Mouse (Mus musculus) lung, embryonic 14.5 days (tissue): ENCODE results near the gene Cwf19l1. TPM values are rescaled to one million over a fixed set of nuclear protein-coding genes. Genes with fewer than 3 reads are reported as not detected.
"Not testable (repeated sequence)": the region's sequence is repeated elsewhere in the genome, so short reads cannot be mapped to it uniquely, and the experiment has no call there.

Source experiments
- ATAC-seq: fragments of 200-750 bp; cut with Nextera tagmentation; 2 replicates; pipeline ENCODE4 v1.8.0; 2017; ENCODE audit warnings: mild to moderate bottlenecking, moderate TSS enrichment, moderate library complexity; ENCODE audit not compliant: insufficient read depth
- DNase-seq: peaks from one replicate; pipeline ENCODE4 v3.0.0-alpha.2; 2015
- H3K27ac ChIP-seq: fragments of 300-500 bp; sonication (generic); 2 replicates; pipeline ENCODE4 v1.5.1; 2014; ENCODE audit warnings: low read depth, mild to moderate bottlenecking, moderate library complexity
- H3K27me3 ChIP-seq: fragments of 300-500 bp; sonication (generic); 2 replicates; pipeline ENCODE4 v1.6.1; 2014; ENCODE audit warnings: low read length, control low read depth; ENCODE audit not compliant: insufficient read depth
- H3K36me3 ChIP-seq: fragments of 300-500 bp; sonication (generic); 2 replicates; pipeline ENCODE4 v1.6.1; 2014; ENCODE audit warnings: control low read depth; ENCODE audit not compliant: insufficient read depth
- H3K4me1 ChIP-seq: fragments of 300-500 bp; sonication (generic); 2 replicates; pipeline ENCODE4 v1.6.1; 2014; ENCODE audit warnings: antibody characterized with exemption, control low read depth; ENCODE audit not compliant: insufficient read depth
- H3K4me2 ChIP-seq: fragments of 300-500 bp; sonication (generic); 2 replicates; pipeline ENCODE4 v1.6.1; 2014; ENCODE audit warnings: mild to moderate bottlenecking
- H3K4me3 ChIP-seq: fragments of 300-500 bp; sonication (generic); 2 replicates; pipeline ENCODE4 v1.5.1; 2014; ENCODE audit warnings: low read depth, low read length
- H3K9ac ChIP-seq: fragments of 300-500 bp; sonication (generic); 2 replicates; pipeline ENCODE4 v1.6.1; 2014
- H3K9me3 ChIP-seq: fragments of 300-500 bp; sonication (generic); 2 replicates; pipeline ENCODE4 v1.6.1; 2016; ENCODE audit warnings: low read depth, low read length, control low read depth
- CTCF ChIP-seq: IDR thresholded peaks from 2 replicates; pipeline ENCODE4 v1.5.1; 2016; ENCODE audit warnings: antibody characterized with exemption, low read depth
- WGBS: fragments of 180-500 bp; shearing (Covaris S2); extraction: QIAGEN DNeasy Blood & Tissue Kit; methylation state at CpG from one replicate; pipeline ENCODE4 v1.1.7; 2014; 5-methylcytosine and 5-hydroxymethylcytosine counted together
- polyA plus RNA-seq: library from polyadenylated mRNA; unstranded; fragments of >200 nt; fragmentation: Nextera tagmentation; extraction: Ambion mirVana; gene quantifications from 2 replicates; pipeline ENCODE4 v1.2.1, GENCODE M21; 2014

Cwf19l1 gene
- polyA plus RNA-seq, 1 experiment from 2014 or later = 36.3 TPM

- Histone ChIP-seq H3K36me3 (peaks cover 38% of the 10 kb centered on the region), H3K27me3 (no peaks in the 10 kb centered on the region), H3K9ac (no peak overlapping the region), H3K9me3 (no peaks in the 10 kb centered on the region), H3K4me3 (no peak overlapping the region), H3K4me2 (no peak overlapping the region), H3K4me1 (peaks cover 4% of the 10 kb centered on the region; the same call in 1 of the 2 replicates), H3K27ac (no peak overlapping the region)
- no peak for DNase-seq
- no peak for ATAC-seq
- TF ChIP-seq CTCF = no peak
- 86% methylated on average over 9 of the region's 9 CpGs for WGBS
Observed at GRCm38 (mm10) chr19:44144366-44144765, 8.7 kb upstream of the Cwf19l1 start.

GRCm38 (mm10) chr19:44135960-44136485, 347 bp upstream of the Cwf19l1 start:
- ATAC-seq = peak; percentile 32; the same call in 1 of the 2 replicates

GRCm38 (mm10) chr19:44132917-44133316, 2.8 kb downstream of the Cwf19l1 start:
- Histone ChIP-seq H3K9ac (no peak overlapping the region), H3K4me1 (no peaks in the 10 kb centered on the region), H3K4me3 (no peak overlapping the region), H3K27ac (no peak overlapping the region), H3K4me2 (no peak overlapping the region), H3K9me3 (no peaks in the 10 kb centered on the region), H3K36me3 (peaks cover 30% of the 10 kb centered on the region), H3K27me3 (no peaks in the 10 kb centered on the region)
- ATAC-seq = no peak
- no peak for TF ChIP-seq CTCF
- DNase-seq = no peak
- WGBS = 84% methylated on average over 5 of the region's 5 CpGs

More at GRCm38 (mm10) chr19:44135960-44136485, 347 bp upstream of the Cwf19l1 start:
- Histone ChIP-seq H3K4me3 (peak overlapping the region; percentile 82), H3K4me1 (no peaks in the 10 kb centered on the region), H3K9me3 (no peaks in the 10 kb centered on the region), H3K27me3 (no peaks in the 10 kb centered on the region), H3K36me3 (peaks cover 17% of the 10 kb centered on the region), H3K27ac (no peak overlapping the region), H3K4me2 (peak overlapping the region; percentile 56), H3K9ac (no peak overlapping the region)
- no peak for DNase-seq
- no peak for TF ChIP-seq CTCF
- 34% methylated on average over 7 of the region's 7 CpGs for WGBS

GRCm38 (mm10) chr19:44128560-44128959, 7.1 kb downstream of the Cwf19l1 start:
- TF ChIP-seq CTCF = no peak
- DNase-seq (no peak), ATAC-seq (no peak)
- peaks cover 70% of the 10 kb centered on the region for H3K36me3 ChIP-seq
- H3K4me1 ChIP-seq = no peaks in the 10 kb centered on the region
- WGBS = 57% methylated on average over 2 of the region's 2 CpGs
- H3K4me2 ChIP-seq = no peak overlapping the region
- H3K4me3 ChIP-seq = no peak overlapping the region
- no peak overlapping the region for H3K9ac ChIP-seq
- no peaks in the 10 kb centered on the region for H3K27me3 ChIP-seq
- no peak overlapping the region for H3K27ac ChIP-seq
- H3K9me3 ChIP-seq = no peaks in the 10 kb centered on the region

- Histone ChIP-seq H3K4me3 (no peak overlapping the region), H3K9ac (no peak overlapping the region), H3K27ac (no peak overlapping the region), H3K4me2 (no peak overlapping the region), H3K9me3 (no peaks in the 10 kb centered on the region), H3K36me3 (peaks cover 76% of the 10 kb centered on the region), H3K4me1 (no peaks in the 10 kb centered on the region), H3K27me3 (no peaks in the 10 kb centered on the region)
- 90% methylated on average over 10 of the region's 10 CpGs for WGBS
- DNase-seq (no peak), ATAC-seq (no peak)
- no peak for TF ChIP-seq CTCF
Observed at GRCm38 (mm10) chr19:44127729-44128497, 7.8 kb downstream of the Cwf19l1 start.

GRCm38 (mm10) chr19:44121137-44121536, 14.5 kb downstream of the Cwf19l1 start:
- Histone ChIP-seq H3K9me3 (no peaks in the 10 kb centered on the region), H3K4me1 (no peaks in the 10 kb centered on the region), H3K9ac (no peak overlapping the region), H3K36me3 (peaks cover 95% of the 10 kb centered on the region), H3K27me3 (no peaks in the 10 kb centered on the region), H3K27ac (no peak overlapping the region), H3K4me3 (no peak overlapping the region), H3K4me2 (no peak overlapping the region)
- ATAC-seq = no peak
- no peak for DNase-seq
- WGBS = 89% methylated on average over 7 of the region's 7 CpGs
- no peak for TF ChIP-seq CTCF

- WGBS = 91% methylated on average over 7 of the region's 9 CpGs
- not testable (repeated sequence) for DNase-seq
Observed at GRCm38 (mm10) chr19:44120686-44121085, 15.0 kb downstream of the Cwf19l1 start.

More at GRCm38 (mm10) chr19:44120686-44121085, 15.0 kb downstream of the Cwf19l1 start:
- peaks cover 93% of the 10 kb centered on the region for H3K36me3 ChIP-seq
- H3K27ac ChIP-seq, H3K27me3 ChIP-seq, H3K9ac ChIP-seq, H3K4me1 ChIP-seq, H3K9me3 ChIP-seq, H3K4me3 ChIP-seq, H3K4me2 ChIP-seq, ATAC-seq: not testable (repeated sequence)
